Mouse (Mus musculus) liver, adult 2 months (tissue): ENCODE results near the gene Kcna7.

Source experiments
- CTCF ChIP-seq: fragments of 200-500 bp; IDR thresholded peaks from 2 replicates; pipeline ENCODE4 v1.5.1; 2011; ENCODE audit warnings: low read depth, low read length, control low read depth
- POLR2A ChIP-seq: fragments of 200-500 bp; IDR thresholded peaks from 2 replicates; pipeline ENCODE4 v1.6.1; 2011; ENCODE audit warnings: low read length, control low read depth; ENCODE audit not compliant: insufficient read depth; ENCODE audit errors: extremely low read depth

DNA sequence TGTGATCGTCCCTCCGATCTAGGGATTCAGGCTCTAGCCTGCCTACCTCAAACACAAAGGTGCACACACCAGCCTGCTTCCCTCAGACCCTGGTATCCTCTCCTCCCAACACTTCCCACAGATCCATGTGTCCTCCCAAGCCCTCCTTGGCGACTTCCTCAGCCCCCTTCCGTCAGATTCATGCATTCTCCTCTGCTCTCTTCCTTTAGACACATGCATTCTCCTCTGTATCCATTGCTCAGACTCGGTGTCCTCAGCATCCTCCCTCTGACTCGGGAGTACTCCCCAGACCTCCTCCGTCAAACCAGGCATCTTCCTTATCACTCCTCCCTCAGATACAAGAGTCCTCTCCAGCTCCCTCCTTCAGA, 28.4 kb downstream of the Kcna7 start:
- no peak for TF ChIP-seq CTCF
- TF ChIP-seq POLR2A, result no peak
